Mouse (Mus musculus): ENCODE results near the gene Hoxb1. TPM values are rescaled to one million over a fixed set of nuclear protein-coding genes. Genes with fewer than 3 reads are reported as not detected.

Hoxb1 gene
- polyA plus RNA-seq, 1 experiment from 2014 or later = not detected

GRCm38 (mm10) chr11:96408234-96409010 is 42.9 kb downstream of the Hoxb1 start:
- Histone ChIP-seq H3K9me3 (no peaks in the 10 kb centered on the region), H3K4me1 (replicated peaks) (peaks cover 40% of the 10 kb centered on the region), H3K36me3 (no peaks in the 10 kb centered on the region), H3K4me3 (replicated peaks) (no peak overlapping the region), H3K27ac (peak overlapping the region; percentile 73), H3K9ac (no peak overlapping the region), H3K4me2 (replicated peaks) (peak overlapping the region; percentile 54), H3K27me3 (replicated peaks) (no peaks in the 10 kb centered on the region)
- 28% methylated on average over 14 of the region's 14 CpGs for WGBS
- ATAC-seq = peak; percentile 46; the same call in 1 of the 2 replicates

DNA sequence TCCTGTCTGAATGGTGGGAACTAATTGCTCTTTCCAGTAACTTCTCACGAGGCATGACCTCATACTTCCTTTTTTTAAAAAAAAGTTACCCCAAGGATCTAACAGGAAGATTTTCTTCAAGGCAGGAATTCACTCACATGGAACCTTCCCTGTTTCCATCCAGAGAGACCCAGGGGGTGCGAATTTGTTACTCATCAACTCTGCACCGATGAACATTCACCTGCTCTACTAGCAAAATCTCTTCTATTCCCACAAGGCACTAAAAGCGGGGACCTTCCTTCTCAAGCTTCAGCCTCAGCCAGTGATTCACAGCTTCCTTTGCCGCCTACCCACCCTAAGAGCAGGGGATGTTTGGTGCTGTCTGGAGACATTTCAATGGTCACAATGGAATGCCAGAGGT is 45.5 kb downstream of the Hoxb1 start:
- no peak for ATAC-seq
- H3K9me3 ChIP-seq = no peaks in the 10 kb centered on the region
- no peak overlapping the region for H3K9ac ChIP-seq
- H3K4me1 ChIP-seq (replicated peaks) = peaks cover 34% of the 10 kb centered on the region
- H3K4me3 ChIP-seq (replicated peaks) = no peak overlapping the region
- 72% methylated on average over 5 of the region's 5 CpGs for WGBS
- no peaks in the 10 kb centered on the region for H3K36me3 ChIP-seq
- H3K27ac ChIP-seq = no peak overlapping the region
- H3K27me3 ChIP-seq (replicated peaks) = no peaks in the 10 kb centered on the region
- H3K4me2 ChIP-seq (replicated peaks) = no peak overlapping the region

GRCm38 (mm10) chr11:96411934-96412333 is 46.4 kb downstream of the Hoxb1 start:
- no peak overlapping the region for H3K4me2 ChIP-seq (replicated peaks)
- no peak overlapping the region for H3K9ac ChIP-seq
- no peaks in the 10 kb centered on the region for H3K36me3 ChIP-seq
- ATAC-seq = no peak
- H3K27ac ChIP-seq = no peak overlapping the region
- H3K4me3 ChIP-seq (replicated peaks) = no peak overlapping the region
- no peaks in the 10 kb centered on the region for H3K9me3 ChIP-seq
- peaks cover 34% of the 10 kb centered on the region for H3K4me1 ChIP-seq (replicated peaks)
- WGBS = 69% methylated on average over 4 of the region's 4 CpGs
- no peaks in the 10 kb centered on the region for H3K27me3 ChIP-seq (replicated peaks)

- peaks cover 23% of the 10 kb centered on the region for H3K4me1 ChIP-seq (replicated peaks)
- H3K27ac ChIP-seq = peak overlapping the region; percentile 71
- no peak for ATAC-seq
- H3K4me3 ChIP-seq (replicated peaks) = no peak overlapping the region
- 59% methylated on average over 9 of the region's 9 CpGs for WGBS
- H3K9ac ChIP-seq = no peak overlapping the region
- no peaks in the 10 kb centered on the region for H3K27me3 ChIP-seq (replicated peaks)
- H3K9me3 ChIP-seq = no peaks in the 10 kb centered on the region
- no peaks in the 10 kb centered on the region for H3K36me3 ChIP-seq
- peak overlapping the region; percentile 17 for H3K4me2 ChIP-seq (replicated peaks)
These were observed 47.5 kb downstream of the Hoxb1 start for GRCm38 (mm10) chr11:96412941-96413491.

GRCm38 (mm10) chr11:96413527-96413926 is 48.0 kb downstream of the Hoxb1 start:
- H3K27me3 ChIP-seq (replicated peaks) = no peaks in the 10 kb centered on the region

DNA sequence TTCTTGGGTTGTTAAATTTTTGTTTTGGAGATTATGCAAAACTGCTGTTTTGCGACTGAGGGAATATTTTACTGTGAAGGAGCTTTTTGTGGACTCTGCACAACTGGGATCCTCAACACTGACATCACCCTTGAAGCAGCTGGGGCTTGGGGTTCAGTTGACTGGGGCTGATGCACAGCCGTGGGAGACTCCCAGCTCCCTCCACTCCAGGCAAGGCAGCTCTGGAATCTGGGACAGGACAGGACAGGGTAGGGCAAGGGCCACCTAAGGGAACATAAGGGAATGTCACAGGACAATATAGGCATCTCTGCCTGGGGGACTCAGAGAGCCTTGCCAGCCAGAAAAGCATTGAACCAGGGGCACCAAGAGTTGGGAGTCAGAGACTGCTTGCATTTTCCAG is 48.5 kb downstream of the Hoxb1 start:
- no peaks in the 10 kb centered on the region for H3K36me3 ChIP-seq
- no peaks in the 10 kb centered on the region for H3K27me3 ChIP-seq (replicated peaks)
- H3K27ac ChIP-seq = peak overlapping the region; percentile 71
- no peaks in the 10 kb centered on the region for H3K9me3 ChIP-seq
- H3K4me3 ChIP-seq (replicated peaks) = no peak overlapping the region
- no peak overlapping the region for H3K4me2 ChIP-seq (replicated peaks)
- ATAC-seq = peak; percentile 56
- WGBS = 30% methylated on average over 2 of the region's 2 CpGs
- H3K9ac ChIP-seq = 0 out of 2 replicates have a peak overlapping the region, but pooled peaks have one; percentile 1
- H3K4me1 ChIP-seq (replicated peaks) = peaks cover 15% of the 10 kb centered on the region

More at GRCm38 (mm10) chr11:96413527-96413926, 48.0 kb downstream of the Hoxb1 start:
- peaks cover 19% of the 10 kb centered on the region for H3K4me1 ChIP-seq (replicated peaks)
- H3K4me2 ChIP-seq (replicated peaks) = peak overlapping the region; percentile 17
- H3K27ac ChIP-seq = peak overlapping the region; percentile 71
- no peak overlapping the region for H3K9ac ChIP-seq
- H3K9me3 ChIP-seq = no peaks in the 10 kb centered on the region
- no peak overlapping the region for H3K4me3 ChIP-seq (replicated peaks)
- peak; percentile 71 for ATAC-seq
- 21% methylated on average over 8 of the region's 8 CpGs for WGBS
- H3K36me3 ChIP-seq = no peaks in the 10 kb centered on the region

MicroRNA genes within 50 kb of the gene (microRNA counts, 519-probe panel; counts per million panel counts)
- 4,073 counts per million, percentile 95 among the panel's probes with 10 or more counts for microRNA mmu-miR-10a

Other genes with a start within 250 kb of the Hoxb1 start
- 0.37 and 0.40 TPM in 2 replicates for gene Ttll6, start 232.0 kb upstream of the Hoxb1 start, polyA plus RNA-seq (2015; fragmentation: Nextera tagmentation; extraction: Ambion mirVana)
- gene Hoxb13, start 171.4 kb upstream of the Hoxb1 start, polyA plus RNA-seq (2015; fragmentation: Nextera tagmentation; extraction: Ambion mirVana) = 2.3 and 3.6 TPM in 2 replicates
- 1.2 and 1.3 TPM in 2 replicates for gene Hoxb9, start 94.3 kb upstream of the Hoxb1 start, polyA plus RNA-seq (2015; fragmentation: Nextera tagmentation; extraction: Ambion mirVana)
- gene Hoxb8, start 83.8 kb upstream of the Hoxb1 start, polyA plus RNA-seq (2015; fragmentation: Nextera tagmentation; extraction: Ambion mirVana) = 1.1 and 1.5 TPM in 2 replicates
- gene Hoxb7, start 79.1 kb upstream of the Hoxb1 start, polyA plus RNA-seq (2015; fragmentation: Nextera tagmentation; extraction: Ambion mirVana) = 10.7 and 12.4 TPM in 2 replicates
- 14.4 and 16.1 TPM in 2 replicates for gene Hoxb6, start 73.3 kb upstream of the Hoxb1 start, polyA plus RNA-seq (2015; fragmentation: Nextera tagmentation; extraction: Ambion mirVana)
- gene Hoxb5, start 62.4 kb upstream of the Hoxb1 start, polyA plus RNA-seq (2015; fragmentation: Nextera tagmentation; extraction: Ambion mirVana) = 27.2 and 31.3 TPM in 2 replicates
- gene Hoxb4, start 47.5 kb upstream of the Hoxb1 start, polyA plus RNA-seq (2015; fragmentation: Nextera tagmentation; extraction: Ambion mirVana) = 2.8 and 3.2 TPM in 2 replicates
- gene Hoxb3, start 42.4 kb upstream of the Hoxb1 start, polyA plus RNA-seq (2015; fragmentation: Nextera tagmentation; extraction: Ambion mirVana) = 1.8 and 2.7 TPM in 2 replicates
- gene Hoxb2, start 15.2 kb upstream of the Hoxb1 start, polyA plus RNA-seq (2015; fragmentation: Nextera tagmentation; extraction: Ambion mirVana) = 17.7 and 19.8 TPM in 2 replicates
- gene Skap1, start 98.8 kb downstream of the Hoxb1 start, polyA plus RNA-seq (2015; fragmentation: Nextera tagmentation; extraction: Ambion mirVana) = 0.94 and 1.0 TPM in 2 replicates

All from intestine, embryonic 15.5 days (tissue).